Mouse (Mus musculus) kidney, postnatal 36 days (tissue): ENCODE results near the gene St3gal2.
"Not testable (repeated sequence)": the region's sequence is repeated elsewhere in the genome, so short reads cannot be mapped to it uniquely, and the experiment has no call there.

Experiments
- DNase-seq, 2 experiments: peaks; one replicate each; pipeline ENCODE4 v3.0.0; 2021 to 2022; ENCODE audit warnings: mixed read lengths in 2 of 2

The St3gal2 gene

GRCm38 (mm10) chr8:110954776-110955175 is 35.1 kb downstream of the St3gal2 start:
- no peak for DNase-seq

GRCm38 (mm10) chr8:110956619-110957450 is 37.1 kb downstream of the St3gal2 start:
- no peak for DNase-seq

- DNase-seq = no peak
Observed at GRCm38 (mm10) chr8:110957471-110957870, 37.7 kb downstream of the St3gal2 start.

GRCm38 (mm10) chr8:110958135-110958534 is 38.4 kb downstream of the St3gal2 start:
- DNase-seq = no peak

GRCm38 (mm10) chr8:110958553-110958952 is 38.8 kb downstream of the St3gal2 start:
- not testable (repeated sequence) for DNase-seq

GRCm38 (mm10) chr8:110959071-110959780 is 39.5 kb downstream of the St3gal2 start:
- no peak for DNase-seq

- DNase-seq = no peak
Observed at GRCm38 (mm10) chr8:110959906-110960305, 40.2 kb downstream of the St3gal2 start.

- DNase-seq = no peak
Observed at GRCm38 (mm10) chr8:110963051-110963450, 43.3 kb downstream of the St3gal2 start.

- no peak for DNase-seq
Observed at GRCm38 (mm10) chr8:110964666-110965065, 44.9 kb downstream of the St3gal2 start.

GRCm38 (mm10) chr8:110965594-110965993 is 45.9 kb downstream of the St3gal2 start:
- peak; percentile 83 to 92 for DNase-seq

- peak; percentile 59 to 66 for DNase-seq
Observed at GRCm38 (mm10) chr8:110966586-110966985, 46.9 kb downstream of the St3gal2 start.

- no peak for DNase-seq
Observed at GRCm38 (mm10) chr8:110967326-110967725, 47.6 kb downstream of the St3gal2 start.

- peak; percentile 91 to 93 for DNase-seq
Observed at GRCm38 (mm10) chr8:110969910-110970770, 50.4 kb downstream of the St3gal2 start.

- DNase-seq = not testable (repeated sequence)
Observed at GRCm38 (mm10) chr8:110976532-110976931, 56.8 kb downstream of the St3gal2 start.

GRCm38 (mm10) chr8:110977987-110978386 is 58.3 kb downstream of the St3gal2 start:
- not testable (repeated sequence) for DNase-seq

GRCm38 (mm10) chr8:110981304-110981703 is 61.6 kb downstream of the St3gal2 start:
- no peak for DNase-seq

GRCm38 (mm10) chr8:110987805-110988744 is 68.4 kb downstream of the St3gal2 start:
- no peak for DNase-seq

- no peak for DNase-seq
Observed at GRCm38 (mm10) chr8:110990017-110990416, 70.3 kb downstream of the St3gal2 start.

- DNase-seq = no peak
Observed at GRCm38 (mm10) chr8:110996641-110997430, 77.1 kb downstream of the St3gal2 start.
